Mouse (Mus musculus) megakaryocyte progenitor cell, adult 5-6 weeks (primary cell): ENCODE data around the gene Tfrc. TPM values are rescaled to one million over a fixed set of nuclear protein-coding genes. Genes with fewer than 3 reads are reported as not detected.

Source experiments
- ATAC-seq: replicated peaks from 2 replicates; pipeline ENCODE4 v1.8.0; 2016; ENCODE audit warnings: mild to moderate bottlenecking, moderate TSS enrichment, inconsistent platforms; ENCODE audit not compliant: poor library complexity
- total RNA-seq, 2 experiments: library from RNA; stranded (forward) in 1 of 2; stranded (reverse) in 1 of 2; fragments of 157-497, 149-512 nt in 1 of 2; fragments of 200-1000 nt in 1 of 2; gene quantifications; 2 replicates each; pipeline versions ENCODE4 v1.2.3 to v1.2.4; 2015 to 2017

The Tfrc gene
- total RNA-seq (2015) (111 and 138 TPM in 2 replicates), total RNA-seq (2017) (110 and 143 TPM in 2 replicates)

DNA sequence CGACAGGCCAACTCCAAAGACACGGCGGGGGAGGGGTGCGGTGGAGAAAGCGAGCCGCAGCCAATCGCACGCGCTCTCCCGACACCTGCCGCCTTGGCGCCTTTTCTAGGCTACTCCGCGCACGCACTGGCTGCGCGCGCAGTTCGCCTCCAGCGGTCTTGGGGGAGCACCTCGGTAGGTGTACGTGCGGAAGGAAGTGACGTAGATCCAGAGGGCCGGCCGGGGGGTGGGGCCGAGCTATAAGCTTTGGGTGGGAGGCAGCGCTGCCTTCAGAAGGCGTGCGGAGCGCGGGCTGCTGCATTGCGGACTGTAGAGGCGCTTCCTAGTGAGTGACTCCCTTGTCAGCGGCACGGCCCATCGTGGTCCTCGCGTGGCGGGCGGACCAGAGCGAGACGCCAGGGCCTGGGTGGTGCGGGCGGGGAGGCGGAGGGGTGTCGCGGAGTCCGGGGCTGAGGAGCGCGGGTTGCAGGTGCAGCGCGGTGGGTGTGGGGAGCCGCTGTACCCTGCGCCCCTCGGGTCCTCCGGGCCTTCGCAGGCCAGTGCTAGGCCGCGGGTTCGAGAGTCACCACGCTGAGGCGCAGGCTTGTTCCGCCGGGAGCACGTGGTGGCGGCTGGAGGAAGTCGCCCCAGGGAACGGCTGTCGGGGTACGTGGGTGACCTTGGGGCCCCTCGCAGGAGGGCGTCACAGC lies at the start of gene Tfrc:
Gene Tfrc, plus strand, starts transcription at position 209 of the 689 bp plus-strand sequence.
- peak; percentile 86 for ATAC-seq

DNA sequence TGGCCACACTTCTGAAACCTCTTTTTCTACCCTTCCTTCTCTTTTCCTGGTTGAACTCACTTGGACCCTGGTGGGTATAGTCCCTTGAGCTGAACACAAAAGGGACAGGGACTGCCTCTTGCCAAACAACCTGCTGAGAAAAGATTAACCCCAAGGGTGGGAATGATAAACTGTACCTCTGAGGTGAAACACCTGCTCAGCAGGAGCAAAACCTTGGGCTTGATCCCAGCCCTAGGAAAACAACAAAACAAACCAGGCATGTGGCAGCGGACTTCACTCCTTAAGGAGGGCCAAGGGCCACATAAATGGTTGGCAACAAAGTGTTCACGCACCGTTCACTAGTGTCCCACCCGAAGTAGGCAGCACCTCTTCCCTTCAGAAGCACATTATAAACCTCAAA lies 49.2 kb upstream of the Tfrc start:
- no peak for ATAC-seq

DNA sequence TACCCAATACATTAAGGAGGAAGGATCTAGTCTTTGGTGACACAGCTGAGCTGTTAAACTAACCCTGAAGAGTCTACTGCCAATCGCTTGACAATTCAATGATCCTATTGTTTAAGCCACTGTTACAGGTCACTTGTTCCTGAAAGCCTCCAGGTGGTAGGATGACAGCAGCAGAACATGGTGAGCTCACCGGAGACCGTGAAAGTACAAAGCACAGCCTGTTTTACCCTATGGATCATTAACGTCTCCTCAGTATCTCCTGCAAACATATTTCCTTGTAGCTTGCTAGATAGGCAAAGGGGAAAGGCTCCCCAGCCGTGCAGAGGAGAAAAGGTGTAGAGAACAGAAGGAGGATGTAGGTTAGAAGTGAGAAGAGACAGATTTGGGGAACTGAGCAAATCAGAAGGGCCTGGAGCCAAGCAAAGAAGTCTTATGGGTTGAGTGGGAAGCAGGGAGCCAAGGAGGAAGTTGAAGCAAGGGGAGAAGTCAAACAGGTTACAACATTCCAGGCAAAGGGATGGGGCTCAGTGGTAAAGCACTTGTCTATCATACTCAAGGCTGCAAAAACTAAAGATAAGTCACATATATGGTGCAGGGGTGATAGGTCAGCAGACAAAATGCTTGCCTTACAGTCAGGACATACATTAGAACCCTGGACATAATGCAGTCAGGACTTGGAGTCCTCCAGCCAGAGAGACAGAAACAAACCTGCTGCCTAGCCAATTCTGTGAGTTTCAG lies 45.5 kb upstream of the Tfrc start:
- peak; percentile 58 for ATAC-seq

DNA sequence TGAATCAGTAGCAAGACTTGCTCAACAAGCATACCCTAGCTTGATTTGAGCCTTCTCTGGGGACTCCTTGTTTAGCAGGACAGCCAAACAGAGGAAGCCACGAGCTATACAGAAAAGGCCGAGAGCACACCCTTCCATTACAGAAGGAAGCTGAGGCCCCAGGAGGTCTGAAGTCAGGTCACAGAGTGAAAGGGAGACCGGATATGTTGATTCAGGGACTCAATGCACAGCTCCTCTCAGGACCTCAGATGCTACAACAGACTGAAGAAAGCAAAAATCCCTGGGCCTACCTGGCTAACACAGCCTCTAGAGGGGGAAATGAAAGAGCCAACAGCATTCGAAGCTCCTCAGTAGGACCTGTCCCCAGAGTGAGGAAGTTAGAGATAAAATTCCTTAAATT lies 41.4 kb upstream of the Tfrc start:
- no peak for ATAC-seq

DNA sequence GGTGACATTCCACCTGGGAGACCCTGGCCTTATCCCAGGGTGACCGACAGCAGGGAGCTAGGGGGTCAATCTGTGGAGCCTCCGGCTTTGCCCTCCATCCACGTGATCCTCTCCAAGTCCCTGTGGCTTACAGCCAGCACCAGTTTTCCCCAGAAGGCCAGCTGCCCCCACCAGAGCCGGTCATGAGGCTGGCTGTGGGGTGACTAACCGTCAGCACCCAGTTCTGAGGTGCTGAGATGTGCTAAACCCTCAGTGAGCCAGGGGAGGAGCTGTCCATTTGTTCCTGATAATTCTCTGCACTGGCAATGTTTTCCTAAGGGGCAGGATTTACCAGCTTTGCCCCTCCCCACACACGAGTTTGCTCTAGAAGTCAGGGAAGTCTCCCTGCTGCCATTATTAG lies 40.3 kb upstream of the Tfrc start:
- no peak for ATAC-seq

DNA sequence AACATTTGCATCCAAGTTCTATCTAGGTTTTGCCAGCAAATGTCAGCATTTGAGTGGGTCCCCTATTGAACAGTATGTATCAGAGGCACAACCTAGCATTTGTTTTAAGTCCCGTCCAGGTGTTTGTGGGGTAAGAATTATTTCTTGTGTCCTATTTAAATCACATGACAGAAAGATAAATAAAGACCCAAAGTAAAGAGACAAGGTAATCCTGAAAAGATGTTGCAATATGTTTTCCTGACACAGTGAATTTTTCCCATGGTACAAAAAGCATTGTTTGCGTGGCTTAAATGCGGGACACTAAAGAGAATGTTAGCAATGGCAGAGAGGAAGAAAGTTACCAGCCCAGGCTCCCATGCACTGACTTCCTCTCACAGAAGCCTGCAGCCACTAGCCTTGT lies 38.7 kb upstream of the Tfrc start:
- no peak for ATAC-seq

DNA sequence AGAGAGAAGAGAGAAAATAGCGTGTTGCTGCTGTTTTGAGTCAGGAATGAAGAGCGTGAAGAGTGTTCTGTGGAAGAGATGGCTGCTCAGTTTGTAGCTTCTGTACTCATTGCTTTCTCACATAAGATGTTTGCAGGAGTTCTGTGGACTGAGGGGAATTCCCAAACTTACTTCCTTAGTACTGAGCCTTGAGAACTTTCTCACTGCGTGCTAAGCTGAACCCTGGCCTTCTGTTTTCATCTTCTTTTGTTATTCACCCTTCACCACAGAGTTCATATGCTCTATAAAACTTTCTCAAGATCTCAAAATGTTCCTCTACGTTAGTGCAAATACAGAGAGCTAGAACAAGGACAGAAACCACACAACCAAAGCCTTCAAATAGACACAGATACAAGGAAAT lies 36.2 kb upstream of the Tfrc start:
- no peak for ATAC-seq

DNA sequence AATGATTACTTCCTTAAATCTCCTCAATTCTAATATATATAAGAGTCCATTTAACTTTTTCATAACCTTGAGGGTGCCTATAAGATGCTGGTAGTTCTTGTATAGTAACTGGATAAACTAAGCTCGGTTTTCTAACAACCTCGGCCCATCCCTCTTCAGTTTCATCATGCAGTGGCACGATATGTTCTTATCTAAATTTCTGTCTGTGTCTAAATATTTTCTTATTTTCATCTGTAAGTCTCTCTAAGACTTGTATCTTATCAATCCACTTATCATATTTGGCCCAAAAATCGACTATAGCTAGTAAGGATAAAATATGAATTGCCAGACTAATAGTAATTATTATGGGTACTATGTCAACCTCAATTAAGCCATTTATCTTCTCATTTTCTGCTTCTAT lies 22.2 kb upstream of the Tfrc start:
- no peak for ATAC-seq

DNA sequence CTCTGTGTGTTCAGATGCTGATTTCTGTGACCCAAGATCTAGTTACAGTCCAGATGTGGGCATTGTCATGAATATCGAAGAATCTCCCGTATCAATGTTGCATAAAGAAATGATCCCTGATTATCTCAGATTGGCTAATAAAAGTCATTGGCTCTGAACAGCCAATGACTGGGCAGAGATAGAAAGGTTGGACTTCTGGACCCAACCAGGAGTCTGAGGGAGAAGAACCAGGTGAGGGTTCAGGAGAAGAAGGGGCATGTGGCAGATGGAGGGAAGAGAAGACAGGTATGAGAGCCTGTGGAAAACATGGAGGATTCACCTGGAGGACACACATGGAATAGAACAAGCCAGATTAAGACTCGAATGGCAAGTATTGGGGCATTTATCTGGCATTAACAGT lies 20.2 kb upstream of the Tfrc start:
- no peak for ATAC-seq

DNA sequence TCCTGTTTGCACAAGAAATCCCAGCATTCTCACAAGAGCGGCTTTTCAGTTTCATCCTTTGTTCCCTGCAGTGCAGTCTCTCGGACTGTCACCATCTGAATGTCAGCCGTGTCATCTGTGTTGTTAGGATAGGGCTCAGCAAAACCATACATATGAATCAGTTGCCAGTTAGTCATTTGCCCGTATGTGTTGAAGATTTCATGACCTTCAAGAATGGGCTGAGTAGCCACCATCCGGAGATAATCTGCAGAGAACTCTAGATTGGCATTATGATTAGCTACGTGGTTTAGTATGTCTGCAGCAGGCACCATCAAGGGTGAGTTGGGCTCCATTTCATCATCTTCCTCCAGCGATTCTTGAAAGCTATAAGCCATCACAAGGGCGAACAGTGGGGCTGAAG lies 17.2 kb upstream of the Tfrc start:
- ATAC-seq: no peak

DNA sequence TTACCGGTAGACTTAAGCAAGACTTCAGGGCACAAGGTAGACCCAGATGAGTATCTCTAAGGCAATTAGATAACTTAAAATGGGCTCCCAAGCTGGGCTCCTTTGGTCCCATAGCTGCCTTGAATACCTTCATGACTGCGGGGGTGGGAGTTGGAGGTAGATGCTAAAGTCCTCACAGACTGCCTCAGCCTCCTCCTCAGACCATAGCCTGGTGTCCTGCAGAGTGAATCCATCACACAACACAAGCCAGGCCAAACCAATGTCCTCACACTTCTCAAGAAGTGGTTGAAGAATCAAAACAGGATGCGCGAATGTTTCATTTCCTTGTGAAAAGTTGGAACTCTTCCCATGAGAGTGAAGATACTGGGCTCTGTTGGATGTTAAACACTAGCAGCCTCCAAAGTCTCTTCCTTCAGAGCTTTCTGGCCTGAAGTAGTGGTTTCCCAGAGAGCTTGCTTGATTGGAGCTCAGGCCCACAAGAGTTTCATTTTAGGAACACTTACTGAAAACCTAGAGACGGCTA lies 15.4 kb upstream of the Tfrc start:
- ATAC-seq: no peak

DNA sequence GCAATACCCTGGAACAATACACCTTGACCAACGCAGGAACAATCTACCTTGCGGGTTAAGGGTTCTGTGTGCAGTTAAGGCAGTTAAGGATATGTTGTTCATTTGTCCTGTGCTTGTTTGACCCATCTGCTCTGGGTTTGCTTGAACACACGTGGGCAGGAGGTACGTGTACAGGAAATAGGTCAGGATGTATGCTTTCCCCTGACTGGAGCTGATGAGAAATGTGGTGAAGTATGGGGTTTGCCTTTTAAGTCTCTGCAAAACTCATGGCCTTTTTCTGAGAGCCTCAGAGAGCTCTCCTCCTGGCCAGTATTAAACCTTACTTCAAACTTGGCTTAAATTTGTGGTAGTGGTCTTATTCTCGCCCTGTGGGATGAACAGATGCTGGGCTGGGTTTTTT lies 14.8 kb upstream of the Tfrc start:
- ATAC-seq: no peak

DNA sequence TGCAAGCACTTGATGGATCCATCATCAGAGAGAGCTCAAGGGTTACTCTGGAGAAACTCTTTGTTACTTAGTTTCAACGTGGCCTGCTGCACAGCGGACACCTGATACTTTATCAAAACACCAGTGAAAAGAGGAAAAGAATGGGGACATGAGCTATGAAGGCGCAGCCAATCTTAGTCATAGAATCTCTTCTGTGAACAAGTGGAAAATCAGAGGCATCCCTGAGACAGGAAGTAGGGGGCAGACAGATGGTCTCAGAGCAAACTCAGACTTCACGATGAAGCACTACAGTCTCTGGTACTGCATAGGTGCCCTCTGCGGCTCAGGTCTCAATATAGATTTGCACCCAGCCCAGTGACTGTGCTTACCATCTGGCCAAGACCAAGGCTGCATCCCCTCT lies 14.0 kb upstream of the Tfrc start:
- ATAC-seq: no peak; the same call in 1 of the 2 replicates

DNA sequence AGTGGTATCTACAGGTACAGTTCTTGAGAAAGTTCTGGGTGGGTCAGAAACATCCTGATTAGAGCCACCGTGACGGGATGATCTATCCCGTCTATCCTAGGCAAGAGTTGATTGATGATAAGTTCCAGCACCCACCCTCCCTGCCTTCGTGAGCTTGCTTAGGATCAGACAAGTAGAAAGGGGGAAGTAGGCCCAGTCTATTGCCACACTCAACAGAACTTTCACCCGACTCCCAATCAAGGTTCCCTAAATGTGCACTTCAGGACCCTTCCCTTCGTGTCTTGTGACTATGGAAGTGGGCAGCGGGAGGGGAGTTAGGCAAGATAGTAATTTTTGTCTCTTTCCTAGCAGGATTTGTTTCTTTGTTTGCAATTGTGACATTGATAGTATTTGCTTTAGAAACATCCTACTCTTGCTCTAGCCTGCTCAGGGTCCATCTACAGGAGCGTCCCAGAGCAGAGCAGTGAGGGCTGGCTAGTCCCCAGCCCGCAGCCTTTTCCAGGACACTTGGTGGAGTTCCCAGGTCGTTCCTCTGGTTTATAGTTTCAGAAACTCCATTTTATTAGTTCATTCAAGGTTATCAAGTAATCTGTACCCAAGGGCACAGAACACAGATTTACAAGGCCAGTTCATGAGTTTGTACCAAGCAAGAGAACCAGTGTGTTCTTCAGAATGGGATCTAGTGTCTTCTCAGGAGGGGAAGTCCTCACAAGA lies 13.4 kb upstream of the Tfrc start:
- peak; percentile 89 for ATAC-seq

DNA sequence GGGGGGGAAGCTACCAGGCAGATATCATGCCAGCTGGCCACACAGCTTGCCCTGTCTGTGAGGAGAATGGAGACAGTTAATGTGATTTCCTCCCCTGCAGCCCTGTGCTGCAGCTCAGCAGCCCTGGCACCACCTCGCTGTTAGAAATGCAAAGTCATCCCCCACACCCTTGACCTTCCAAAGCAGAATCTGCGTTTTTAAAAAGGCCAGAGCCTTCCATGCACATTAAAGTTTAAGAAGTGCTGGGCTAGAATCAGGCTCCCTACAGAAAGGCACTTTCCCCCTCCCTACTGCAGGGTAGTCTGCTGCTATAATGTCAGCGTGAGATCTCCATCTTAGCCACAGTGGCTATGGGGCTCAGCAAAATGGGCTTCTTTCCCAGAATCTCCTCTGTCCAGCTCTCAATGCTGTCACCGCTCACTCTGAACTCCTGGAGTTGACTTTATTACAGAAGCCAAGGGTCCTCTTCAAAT lies 10.8 kb upstream of the Tfrc start:
- peak; percentile 58 for ATAC-seq

DNA sequence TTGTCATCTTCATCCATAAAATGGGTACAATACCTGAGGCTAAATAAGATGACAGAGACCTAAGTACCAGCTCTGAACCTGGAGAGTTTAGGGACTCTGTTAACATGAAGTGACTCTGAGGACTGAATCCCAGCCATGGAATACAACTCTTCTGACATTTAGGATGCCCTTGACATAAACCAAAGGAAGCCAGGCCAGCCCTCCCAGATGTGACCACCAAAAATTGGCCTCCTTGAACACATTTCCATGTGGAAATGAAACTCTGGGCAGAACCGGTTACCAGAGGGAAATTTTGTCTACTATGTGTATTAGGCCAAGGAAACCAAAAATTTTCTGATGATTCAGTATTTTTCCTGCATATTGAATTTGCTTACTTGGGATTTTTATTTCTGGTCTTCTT lies 9.6 kb upstream of the Tfrc start:
- ATAC-seq: no peak

DNA sequence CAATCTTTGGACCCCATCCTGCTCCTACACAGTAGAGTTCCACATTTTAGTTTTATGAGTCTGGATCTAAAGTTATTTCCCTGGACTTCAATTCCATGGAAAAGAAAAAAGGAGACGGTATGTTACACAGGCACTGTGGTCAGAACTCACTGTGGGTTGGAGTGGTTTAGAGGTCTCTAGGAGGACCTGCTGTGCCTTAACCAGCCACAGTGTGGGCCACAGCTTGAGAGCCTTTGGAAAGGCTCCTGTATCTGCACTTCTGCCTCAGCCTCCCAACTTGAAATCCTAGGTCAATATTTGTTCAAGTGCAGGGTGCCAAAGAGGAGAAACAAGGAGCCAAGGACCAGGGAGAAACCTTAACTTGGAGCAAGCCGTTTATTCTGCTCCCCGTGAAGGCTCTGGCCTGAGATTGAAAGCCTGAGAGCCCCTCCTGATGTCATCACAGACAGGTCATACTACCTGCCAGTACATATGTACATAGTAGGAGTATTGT lies 6.5 kb upstream of the Tfrc start:
- ATAC-seq: no peak

DNA sequence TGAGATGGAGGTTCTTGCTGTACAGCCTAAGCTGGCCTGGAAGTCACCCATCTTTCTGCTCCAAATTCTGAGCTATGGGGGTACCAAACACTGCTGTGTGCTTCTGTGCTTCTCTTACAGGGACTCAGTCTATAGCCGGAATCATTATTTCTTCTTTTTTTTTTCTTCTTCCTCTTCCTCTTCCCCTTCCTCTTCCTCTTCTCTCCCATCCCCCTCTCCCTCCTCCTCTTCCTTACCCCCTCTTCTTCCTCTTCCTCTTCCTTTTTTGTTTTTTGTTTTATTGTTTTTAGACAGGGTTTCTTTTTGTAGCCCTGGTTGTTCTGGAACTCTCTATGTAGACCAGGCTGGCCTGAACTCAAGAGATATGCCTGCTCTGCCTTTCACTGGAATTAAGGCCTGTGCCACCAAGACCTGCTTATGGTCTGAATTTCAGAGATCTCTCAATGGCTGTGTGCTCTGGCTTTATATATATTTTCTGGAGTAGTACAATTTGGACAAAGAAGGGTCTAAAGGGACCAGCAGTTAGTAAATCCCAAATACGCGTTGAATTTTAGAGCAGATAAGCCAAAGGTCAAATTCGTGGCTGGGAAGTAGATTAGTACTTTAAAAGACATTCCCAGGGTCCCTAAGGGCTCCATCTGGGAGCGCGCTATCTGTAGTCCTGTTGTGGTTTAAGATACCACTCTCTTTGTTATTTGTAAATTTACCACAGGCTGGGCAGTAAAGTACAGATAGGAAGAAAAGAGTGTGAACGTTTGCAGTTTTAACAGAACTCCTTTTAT lies 967 bp upstream of the Tfrc start:
- no peak for ATAC-seq

DNA sequence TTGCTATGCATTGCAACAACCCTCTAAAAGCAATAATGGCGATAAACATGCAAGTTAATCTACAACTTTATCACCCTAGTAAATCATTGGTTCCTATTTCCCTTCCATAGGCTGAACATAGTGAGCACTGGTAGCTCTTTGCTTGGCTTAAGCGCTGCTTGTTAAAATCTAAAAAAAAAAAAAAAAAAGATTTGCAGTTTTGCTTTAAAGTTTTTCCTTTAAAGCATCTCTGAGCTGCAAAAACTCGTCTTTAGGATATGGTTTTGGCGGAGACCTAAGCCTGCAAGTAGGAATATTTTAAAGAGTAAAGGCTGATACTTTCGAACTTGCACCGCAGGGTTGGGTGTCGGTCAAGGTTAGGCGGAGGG lies 392 bp upstream of the Tfrc start:
- ATAC-seq: no peak

DNA sequence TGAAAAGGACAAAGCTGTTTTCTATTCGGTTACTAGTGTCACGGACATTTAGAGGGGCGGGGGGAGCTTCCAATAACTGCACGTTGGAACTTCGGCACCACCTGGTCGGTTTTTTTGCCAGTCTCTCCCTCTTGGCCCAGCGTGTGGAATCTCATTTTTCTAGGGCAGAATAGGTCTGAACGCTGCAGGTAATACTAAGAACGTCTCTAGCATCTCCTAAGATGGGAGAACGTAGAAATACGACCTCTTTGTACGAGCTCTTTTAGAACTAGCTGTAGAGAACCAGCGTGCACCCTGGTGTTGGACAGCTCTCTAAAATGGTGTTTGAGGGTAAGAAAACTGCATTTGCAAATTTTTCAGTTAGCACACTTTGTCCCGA lies 670 bp downstream of the Tfrc start:
- ATAC-seq: no peak
